Mouse (Mus musculus) limb, embryonic 14.5 days (tissue): Measurements from ENCODE around the gene Ncf4. TPM values are rescaled to one million over a fixed set of nuclear protein-coding genes. Genes with fewer than 3 reads are reported as not detected.
A peak's percentile ranks its signal among the peaks of the same experiment; 100 is the strongest.

Experiments used
- ATAC-seq: fragments of 200-750 bp; cut with Nextera tagmentation; 2 replicates; pipeline ENCODE4 v1.8.0; 2017; ENCODE audit warnings: low read depth, moderate number of reproducible peaks, moderate TSS enrichment; ENCODE audit not compliant: low FRiP score
- DNase-seq: peaks from one replicate; pipeline ENCODE4 v3.0.0-alpha.2; 2015; ENCODE audit warnings: low spot score
- H3K27ac ChIP-seq: fragments of 300-500 bp; sonication (generic); replicated peaks from 2 replicates; pipeline ENCODE4 v1.5.1; 2014; ENCODE audit warnings: low read depth, mild to moderate bottlenecking, low read length, moderate library complexity, mixed read lengths
- H3K27me3 ChIP-seq: fragments of 300-500 bp; sonication (generic); 2 replicates; pipeline ENCODE4 v1.6.1; 2014; ENCODE audit warnings: low read length, mixed read lengths; ENCODE audit not compliant: control insufficient read depth, insufficient read depth
- H3K36me3 ChIP-seq: fragments of 300-500 bp; sonication (generic); 2 replicates; pipeline ENCODE4 v1.6.1; 2014; ENCODE audit warnings: mild to moderate bottlenecking, low read length, moderate library complexity, mixed read lengths; ENCODE audit not compliant: control insufficient read depth, insufficient read depth
- H3K4me1 ChIP-seq: fragments of 300-500 bp; sonication (generic); 2 replicates; pipeline ENCODE4 v1.6.1; 2014; ENCODE audit warnings: antibody characterized with exemption, low read length, mixed read lengths; ENCODE audit not compliant: control insufficient read depth, insufficient read depth
- H3K4me2 ChIP-seq: fragments of 300-500 bp; sonication (generic); replicated peaks from 2 replicates; pipeline ENCODE4 v1.6.1; 2014; ENCODE audit warnings: low read depth, mild to moderate bottlenecking, low read length, moderate library complexity; ENCODE audit not compliant: severe bottlenecking
- H3K4me3 ChIP-seq: fragments of 300-500 bp; sonication (generic); replicated peaks from 2 replicates; pipeline ENCODE4 v1.5.1; 2014; ENCODE audit warnings: low read length
- H3K9ac ChIP-seq: fragments of 300-500 bp; sonication (generic); 2 replicates; pipeline ENCODE4 v1.6.1; 2014; ENCODE audit warnings: mild to moderate bottlenecking, low read depth, low read length, moderate library complexity; ENCODE audit not compliant: severe bottlenecking
- H3K9me3 ChIP-seq: fragments of 300-500 bp; sonication (generic); 2 replicates; pipeline ENCODE4 v1.6.1; 2016; ENCODE audit warnings: low read length; ENCODE audit not compliant: control insufficient read depth
- POLR2A ChIP-seq: fragments of 200-500 bp; IDR thresholded peaks from 2 replicates; pipeline ENCODE4 v1.8.0; 2012; ENCODE audit warnings: inconsistent platforms, mild to moderate bottlenecking, moderate library complexity, borderline replicate concordance; ENCODE audit not compliant: insufficient read depth, insufficient read length; ENCODE audit errors: extremely low read depth
- WGBS: fragments of 180-500 bp; shearing (Covaris S2); extraction: QIAGEN DNeasy Blood & Tissue Kit; methylation state at CpG from one replicate; pipeline ENCODE4 v1.1.7; 2014; 5-methylcytosine and 5-hydroxymethylcytosine counted together
- polyA plus RNA-seq, 2 experiments: library from polyadenylated mRNA; depleted of rRNA in 1 of 2; stranded (reverse) in 1 of 2; unstranded in 1 of 2; fragments of >200 nt; fragmentation: Nextera tagmentation in 1 of 2; extraction: Ambion mirVana in 1 of 2; gene quantifications; 2 replicates each; pipeline versions ENCODE4 v1.2.1 to v1.2.3; 2012 to 2014

The Ncf4 gene
- polyA plus RNA-seq, 2 experiments: 4.0 to 5.6 TPM

DNA sequence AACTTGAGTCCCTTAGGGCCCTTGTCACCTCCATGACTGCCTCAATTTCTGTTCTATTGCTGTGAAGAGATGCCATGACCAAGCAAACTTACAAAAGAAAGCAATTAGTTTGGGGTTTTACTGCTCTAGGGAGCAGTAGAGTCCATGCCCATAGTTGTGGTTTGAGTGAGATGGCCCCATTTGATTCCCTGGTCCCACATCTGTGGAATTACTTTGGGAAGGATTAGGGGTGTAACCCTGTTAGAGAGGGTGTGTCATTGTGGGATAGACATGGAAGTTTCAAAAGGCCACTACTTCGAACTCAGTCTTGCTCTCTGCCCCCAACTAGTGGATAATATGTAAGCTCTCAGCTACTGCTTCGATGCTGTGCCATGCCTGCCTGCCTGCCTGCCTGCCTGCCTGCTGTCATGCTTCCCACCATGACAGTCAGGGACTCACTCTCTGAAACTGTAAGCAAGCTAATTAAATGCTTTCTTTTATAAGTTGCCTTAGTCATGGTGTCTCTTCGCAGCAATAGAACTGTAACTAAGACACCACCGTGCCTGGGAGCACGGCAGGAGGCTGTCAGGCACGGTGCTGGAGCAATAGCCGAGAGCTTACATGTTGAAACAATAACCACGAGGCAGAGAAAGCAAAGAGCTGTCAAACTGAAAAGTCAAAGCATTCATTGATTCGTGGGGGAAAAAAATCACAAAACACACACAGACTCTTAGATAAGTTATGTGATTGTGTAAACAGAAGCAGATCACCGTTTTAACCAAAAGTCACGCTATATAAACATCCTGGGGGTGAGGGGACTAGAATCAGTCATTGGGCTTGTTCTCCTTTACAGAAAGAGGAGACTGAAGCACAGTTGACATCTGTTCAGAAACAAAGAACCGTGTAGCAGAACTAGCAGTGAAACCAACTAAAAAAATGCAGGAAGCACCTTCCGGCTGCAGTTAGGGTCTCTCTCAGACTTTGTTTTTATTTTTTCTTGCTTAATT, 13.0 kb upstream of the Ncf4 start:
- no peak overlapping the region for H3K9ac ChIP-seq
- H3K4me3 ChIP-seq: no peak overlapping the region
- no peaks in the 10 kb centered on the region for H3K4me1 ChIP-seq
- no peak overlapping the region for H3K27ac ChIP-seq
- 58% methylated on average over 13 of the region's 13 CpGs for WGBS
- no peak for ATAC-seq
- TF ChIP-seq POLR2A: no peak
- H3K36me3 ChIP-seq: no peaks in the 10 kb centered on the region
- H3K27me3 ChIP-seq: no peaks in the 10 kb centered on the region
- no peak for DNase-seq
- no peak overlapping the region for H3K4me2 ChIP-seq
- H3K9me3 ChIP-seq: no peaks in the 10 kb centered on the region

DNA sequence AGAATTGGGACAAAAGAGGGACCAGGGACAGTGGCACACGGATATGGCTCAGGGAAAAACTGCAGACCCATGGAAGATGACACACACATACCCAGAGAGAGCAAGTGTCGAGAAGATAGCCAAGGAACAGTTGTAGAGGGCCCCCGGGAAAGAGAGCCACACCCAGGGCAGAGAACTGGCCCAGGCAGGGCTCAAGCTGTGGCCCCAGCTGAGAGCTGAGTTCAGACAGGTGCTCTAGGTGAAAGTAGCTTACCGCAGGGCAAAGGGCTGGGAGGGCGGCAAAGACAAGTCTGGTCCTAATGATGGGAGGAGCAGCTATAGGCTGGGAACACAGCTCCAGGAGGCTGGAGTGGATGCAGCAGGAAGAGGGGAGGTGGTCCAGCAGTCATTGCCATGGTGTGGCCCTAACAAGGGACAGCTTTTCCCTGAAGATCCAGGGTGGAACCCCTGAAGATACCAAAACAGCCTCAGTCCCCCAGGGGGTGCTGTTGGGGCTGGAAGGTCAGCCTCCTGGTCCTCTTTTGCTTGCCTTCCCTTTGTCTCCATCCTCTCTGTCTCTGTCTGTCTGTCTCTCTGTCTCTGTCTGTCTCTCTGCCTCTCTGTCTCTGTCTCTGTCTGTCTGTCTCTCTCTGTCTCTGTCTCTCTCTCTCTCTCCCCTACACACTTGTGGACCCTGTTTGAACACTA, 9.6 kb upstream of the Ncf4 start:
- H3K4me2 ChIP-seq: no peak overlapping the region
- no peaks in the 10 kb centered on the region for H3K9me3 ChIP-seq
- no peak overlapping the region for H3K4me3 ChIP-seq
- H3K9ac ChIP-seq: no peak overlapping the region
- H3K4me1 ChIP-seq: no peaks in the 10 kb centered on the region
- ATAC-seq (no peak), DNase-seq (no peak)
- WGBS: 66% methylated on average over 5 of the region's 5 CpGs
- no peaks in the 10 kb centered on the region for H3K27me3 ChIP-seq
- H3K27ac ChIP-seq: no peak overlapping the region
- no peak for TF ChIP-seq POLR2A
- no peaks in the 10 kb centered on the region for H3K36me3 ChIP-seq

DNA sequence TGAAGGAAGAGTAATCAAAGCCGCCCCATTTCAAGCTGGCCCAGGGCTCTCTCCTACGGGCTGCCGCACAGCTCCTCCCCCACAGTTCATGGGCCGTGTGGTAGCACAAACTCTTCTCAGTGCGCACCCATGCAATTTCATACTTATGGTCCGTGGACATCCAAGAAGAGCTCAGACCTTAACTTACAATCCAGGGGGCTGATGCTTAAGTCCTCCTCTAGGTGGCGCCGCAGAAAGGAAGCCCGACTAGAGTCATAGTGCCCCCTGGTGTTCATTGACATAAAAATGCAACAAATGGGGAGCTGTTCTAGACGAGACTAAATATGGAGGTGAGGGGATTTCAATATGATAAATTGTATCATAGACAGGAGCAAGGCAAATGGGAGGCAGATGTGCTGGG, 5.1 kb upstream of the Ncf4 start:
- H3K27me3 ChIP-seq: no peaks in the 10 kb centered on the region
- no peaks in the 10 kb centered on the region for H3K4me1 ChIP-seq
- no peaks in the 10 kb centered on the region for H3K9me3 ChIP-seq
- H3K27ac ChIP-seq: no peak overlapping the region
- H3K4me3 ChIP-seq: no peak overlapping the region
- no peak for ATAC-seq
- DNase-seq: peak; percentile 63
- no peaks in the 10 kb centered on the region for H3K36me3 ChIP-seq
- H3K9ac ChIP-seq: no peak overlapping the region
- WGBS: 31% methylated on average over 10 of the region's 10 CpGs
- no peak overlapping the region for H3K4me2 ChIP-seq
- TF ChIP-seq POLR2A: no peak

DNA sequence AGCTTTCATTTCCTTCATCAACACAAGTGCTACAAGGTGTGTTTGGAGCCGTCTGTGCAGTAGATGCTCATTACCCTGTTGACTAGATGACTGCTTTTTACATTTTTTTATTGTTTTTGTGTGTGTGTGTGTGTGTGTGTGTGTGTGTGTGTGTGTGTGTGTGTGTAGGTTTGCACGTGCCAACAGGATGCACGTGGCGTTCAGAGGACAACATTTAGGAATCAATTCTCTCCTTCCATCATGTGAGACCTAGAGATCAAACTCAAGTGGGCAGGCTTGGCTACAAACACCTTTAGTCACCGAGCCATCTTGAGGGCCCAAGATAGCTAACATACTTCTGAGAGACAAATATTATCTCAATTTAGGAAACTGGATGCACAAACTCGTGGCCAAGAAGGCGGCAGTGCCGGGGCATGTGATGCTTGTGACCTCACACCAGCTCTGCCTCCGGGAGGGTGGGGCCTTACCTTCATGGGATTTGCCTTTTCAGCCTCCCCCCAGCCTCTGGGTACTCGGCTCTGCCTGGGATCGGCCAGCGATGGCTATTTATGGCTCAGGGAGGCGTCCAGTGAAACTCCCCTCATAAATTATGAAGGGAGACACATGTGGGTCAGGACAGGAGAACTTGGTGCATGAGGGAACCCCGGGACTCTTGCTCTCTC, 4.5 kb upstream of the Ncf4 start:
- DNase-seq: no peak
- WGBS: 58% methylated on average over 14 of the region's 14 CpGs
- Histone ChIP-seq H3K27ac (no peak overlapping the region), H3K4me2 (no peak overlapping the region), H3K9me3 (no peaks in the 10 kb centered on the region), H3K9ac (no peak overlapping the region), H3K27me3 (no peaks in the 10 kb centered on the region), H3K4me3 (no peak overlapping the region), H3K36me3 (no peaks in the 10 kb centered on the region), H3K4me1 (no peaks in the 10 kb centered on the region)
- TF ChIP-seq POLR2A: no peak
- no peak for ATAC-seq

DNA sequence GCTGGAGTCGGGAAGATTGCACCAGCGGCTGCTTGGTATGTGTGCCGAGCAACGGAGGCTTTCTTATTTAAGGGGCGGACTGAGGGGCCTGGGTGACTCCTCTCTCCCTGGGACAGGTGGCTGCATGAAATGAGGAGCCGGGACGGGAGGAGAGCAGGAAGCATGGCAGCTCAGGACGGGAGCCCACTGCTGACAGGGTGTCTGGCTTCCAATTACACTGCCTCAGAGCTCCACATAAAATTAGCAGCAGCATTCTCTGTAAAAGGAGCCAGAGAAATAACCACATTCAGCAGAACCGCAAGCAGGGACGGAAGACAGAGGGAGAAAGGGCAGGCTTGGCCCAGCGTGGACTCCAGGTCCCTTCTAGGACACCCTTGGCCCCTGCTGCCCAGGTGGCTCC, 3.3 kb upstream of the Ncf4 start:
- WGBS: 25% methylated on average over 11 of the region's 11 CpGs
- no peak overlapping the region for H3K9ac ChIP-seq
- H3K9me3 ChIP-seq: no peaks in the 10 kb centered on the region

More for the DNA sequence above, 3.3 kb upstream of the Ncf4 start:
- H3K36me3 ChIP-seq: no peaks in the 10 kb centered on the region
- no peaks in the 10 kb centered on the region for H3K27me3 ChIP-seq
- DNase-seq (no peak), ATAC-seq (no peak)
- H3K27ac ChIP-seq: no peak overlapping the region
- H3K4me3 ChIP-seq: no peak overlapping the region
- H3K4me2 ChIP-seq: no peak overlapping the region
- no peak for TF ChIP-seq POLR2A
- no peaks in the 10 kb centered on the region for H3K4me1 ChIP-seq
